Mouse (Mus musculus) adrenal gland, adult 8-10 months (tissue): ENCODE measurements around the gene Kifc5b. TPM values are rescaled to one million over a fixed set of nuclear protein-coding genes. Genes with fewer than 3 reads are reported as not detected.
"Not testable (repeated sequence)": the region's sequence is repeated elsewhere in the genome, so short reads cannot be mapped to it uniquely, and the experiment has no call there.

ENCODE experiments used
- DNase-seq: peaks from one replicate; pipeline ENCODE4 v3.0.0; 2022
- total RNA-seq, 4 experiments: library from RNA; stranded (reverse); gene quantifications; 2 replicates each; pipeline ENCODE4 v1.2.4; 2022

Kifc5b gene
- total RNA-seq, 4 experiments from 2014 or later, result 1.0 to 3.2 (median 1.6) TPM

DNA sequence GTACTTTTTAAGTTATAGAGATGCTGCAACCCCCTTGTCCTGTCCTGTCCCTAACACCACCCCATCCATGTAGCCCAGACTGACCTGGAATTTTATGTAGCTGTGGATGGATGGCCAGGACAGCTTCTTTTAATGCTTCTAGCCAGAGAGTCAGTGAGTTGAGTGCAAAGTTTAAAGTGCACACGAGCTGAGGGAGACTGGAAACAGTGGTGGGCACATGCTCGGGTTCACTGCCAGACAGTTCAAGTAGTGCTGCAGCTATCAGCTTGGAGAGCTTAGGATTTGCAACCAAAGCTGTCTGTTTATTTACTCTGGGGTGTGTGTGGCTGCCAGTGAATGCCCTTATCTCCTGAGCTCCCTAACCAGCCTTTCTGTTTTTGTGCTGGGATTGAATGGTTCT lies 2.6 kb downstream of the Kifc5b start:
- DNase-seq, result not testable (repeated sequence)

- DNase-seq, result not testable (repeated sequence)
These were observed 5.5 kb downstream of the Kifc5b start for GRCm38 (mm10) chr17:26922368-26922767.

DNA sequence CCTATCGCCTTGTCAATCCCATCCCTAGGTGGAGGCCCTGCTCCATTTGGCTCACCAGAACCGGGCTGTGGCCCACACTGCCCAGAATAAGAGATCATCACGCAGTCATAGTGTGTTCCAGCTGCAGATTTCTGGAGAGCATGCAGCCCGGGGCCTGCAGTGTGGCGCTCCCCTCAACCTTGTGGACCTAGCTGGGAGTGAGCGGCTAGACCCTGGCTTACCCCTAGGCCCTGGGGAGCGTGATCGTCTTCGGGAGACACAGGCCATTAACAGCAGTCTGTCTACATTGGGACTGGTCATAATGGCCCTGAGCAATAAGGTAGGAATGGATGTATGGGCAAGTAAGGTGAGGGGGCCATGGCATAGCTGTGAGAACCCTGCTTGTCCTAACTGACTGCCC lies 8.5 kb downstream of the Kifc5b start:
- not testable (repeated sequence) for DNase-seq

DNA sequence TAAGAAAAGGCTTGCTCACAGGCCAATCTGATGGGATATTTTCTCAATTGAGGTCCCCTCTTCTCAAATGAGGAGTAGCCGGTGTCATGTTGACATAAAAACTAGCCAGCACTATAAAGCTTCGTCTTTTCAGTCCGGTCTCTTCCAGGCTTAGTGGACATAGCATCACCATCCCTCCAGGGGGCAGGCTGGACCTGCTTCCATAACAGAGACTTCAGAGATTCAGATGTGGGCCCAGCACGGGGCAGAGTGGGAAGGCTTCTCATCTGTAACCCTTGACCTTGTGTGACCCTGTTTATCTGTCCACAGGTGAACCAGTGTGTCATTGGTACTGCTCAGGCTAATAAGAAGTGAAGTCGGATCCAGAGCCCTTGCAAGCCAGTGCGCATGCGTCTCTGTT lies 14.9 kb downstream of the Kifc5b start:
- DNase-seq, result not testable (repeated sequence)

GRCm38 (mm10) chr17:26932839-26933398 lies 16.0 kb downstream of the Kifc5b start, which contains the start of gene Phf1:
Gene Phf1 (plus strand): TSS chr17:26933052.
- DNase-seq, result peak; percentile 95

- DNase-seq, result no peak
These were observed 16.5 kb downstream of the Kifc5b start for GRCm38 (mm10) chr17:26933419-26933818.

GRCm38 (mm10) chr17:26933885-26934827 lies 17.3 kb downstream of the Kifc5b start:
- DNase-seq, result no peak

GRCm38 (mm10) chr17:26935027-26935426 lies 18.1 kb downstream of the Kifc5b start:
- no peak for DNase-seq

DNA sequence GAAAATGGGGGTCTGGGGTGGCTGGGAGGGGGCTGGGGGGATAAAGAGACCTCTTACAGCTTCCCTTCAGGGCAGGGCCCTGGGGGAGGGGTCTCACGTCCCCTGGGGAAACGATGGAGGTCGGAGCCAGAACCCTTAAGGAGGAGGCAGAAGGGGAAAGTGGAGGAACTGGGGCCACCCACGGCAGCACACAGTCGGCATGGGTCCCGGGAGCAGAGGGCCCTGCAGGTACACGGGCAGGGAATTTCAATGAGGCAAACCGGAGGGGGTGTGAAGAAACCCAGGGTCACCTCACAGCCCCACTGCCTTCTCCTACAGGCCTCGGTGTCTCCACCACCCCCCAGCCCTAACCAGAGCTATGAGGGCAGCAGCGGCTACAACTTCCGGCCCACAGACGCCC lies 19.6 kb downstream of the Kifc5b start:
- DNase-seq, result no peak

DNA sequence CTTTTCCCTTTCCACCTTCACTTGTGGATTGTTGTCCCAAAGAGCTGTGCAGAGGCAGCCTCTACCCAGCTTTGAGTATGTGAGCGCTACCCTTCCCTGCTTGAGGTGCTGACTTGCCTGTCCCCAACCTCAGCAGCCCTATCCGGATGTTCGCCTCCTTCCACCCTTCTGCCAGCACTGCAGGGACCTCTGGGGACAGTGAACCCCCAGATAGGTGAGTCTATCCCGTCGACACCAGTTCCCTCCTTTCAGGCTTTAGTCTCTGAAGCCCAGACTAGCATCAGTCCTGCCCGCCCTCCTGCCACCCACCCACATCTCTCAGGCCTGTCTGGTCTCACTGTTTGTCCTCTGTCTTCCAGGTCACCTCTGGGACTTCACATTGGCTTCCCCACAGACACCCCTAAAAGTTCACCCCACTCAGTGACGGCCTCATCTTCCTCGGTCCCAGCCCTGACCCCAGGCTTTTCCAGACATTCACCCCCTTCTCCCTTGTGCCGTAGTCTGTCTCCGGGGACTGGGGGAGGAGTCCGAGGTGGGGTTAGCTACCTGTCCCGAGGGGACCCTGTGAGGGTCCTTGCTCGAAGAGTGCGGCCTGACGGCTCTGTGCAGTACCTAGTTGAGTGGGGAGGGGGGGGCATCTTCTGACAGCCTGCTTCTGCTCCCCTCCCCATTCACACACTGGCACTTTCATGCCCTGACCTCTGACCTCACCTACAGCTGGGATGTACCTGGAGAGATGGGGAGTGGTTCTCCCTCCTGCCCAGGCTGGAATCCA lies 20.2 kb downstream of the Kifc5b start:
- DNase-seq, result no peak

DNA sequence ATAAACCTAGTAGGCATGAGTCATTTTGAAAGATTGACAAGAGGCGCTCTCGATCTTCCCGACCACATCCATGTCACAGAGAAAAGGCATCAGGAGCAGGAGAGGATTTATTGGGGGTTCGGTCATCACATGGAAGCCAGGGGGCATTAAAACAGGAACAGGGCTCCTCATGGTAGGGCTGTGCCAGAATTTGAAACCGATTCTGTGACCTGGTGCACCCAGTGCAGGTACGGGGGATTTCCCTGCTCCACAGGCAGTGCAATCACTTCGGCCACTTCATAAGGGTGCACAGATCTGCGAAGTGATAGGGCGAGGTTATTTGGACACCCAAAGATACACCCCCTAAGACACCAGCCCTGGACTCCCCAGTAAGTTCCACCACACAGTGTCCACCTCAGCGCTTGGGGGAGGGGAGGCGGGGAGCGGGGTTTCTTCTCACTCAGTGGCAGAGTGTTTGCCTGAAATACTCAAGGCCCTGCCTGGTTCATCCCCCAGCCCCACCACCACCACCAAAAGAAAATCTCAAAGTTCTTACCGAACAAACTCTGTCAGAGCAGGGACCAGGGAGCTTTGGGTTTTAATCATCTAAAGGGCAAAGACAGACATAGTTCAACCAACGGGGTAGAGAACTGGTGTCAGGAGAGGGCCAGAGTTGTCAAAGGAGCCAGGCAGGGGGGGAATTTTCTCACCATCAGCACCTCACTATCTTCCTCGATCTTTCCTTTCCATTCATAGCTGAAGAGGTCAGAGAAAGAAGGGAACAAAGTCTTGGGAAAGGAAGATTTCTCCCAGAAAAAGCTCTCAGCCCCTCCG lies 21.2 kb downstream of the Kifc5b start:
- no peak for DNase-seq

DNA sequence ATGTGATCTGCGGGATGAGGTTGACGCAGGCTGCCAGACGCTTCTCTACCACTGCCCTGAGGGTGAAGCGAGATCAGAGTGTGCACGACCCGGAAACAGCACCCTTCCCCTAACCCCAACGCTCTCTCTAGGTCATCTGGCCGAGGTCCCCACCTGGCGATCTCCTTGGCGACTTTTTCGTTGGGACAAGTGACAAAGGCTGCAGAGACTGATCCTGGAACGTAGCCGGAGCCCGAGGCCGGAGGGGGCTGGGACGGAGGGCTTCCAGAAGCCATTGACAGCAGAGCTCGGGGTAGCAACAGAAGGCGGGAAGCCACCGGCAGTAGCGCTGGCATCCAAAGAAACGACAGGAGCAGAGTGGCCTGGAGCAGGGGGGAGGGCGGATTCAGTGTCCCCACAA lies 21.8 kb downstream of the Kifc5b start:
- no peak for DNase-seq

DNA sequence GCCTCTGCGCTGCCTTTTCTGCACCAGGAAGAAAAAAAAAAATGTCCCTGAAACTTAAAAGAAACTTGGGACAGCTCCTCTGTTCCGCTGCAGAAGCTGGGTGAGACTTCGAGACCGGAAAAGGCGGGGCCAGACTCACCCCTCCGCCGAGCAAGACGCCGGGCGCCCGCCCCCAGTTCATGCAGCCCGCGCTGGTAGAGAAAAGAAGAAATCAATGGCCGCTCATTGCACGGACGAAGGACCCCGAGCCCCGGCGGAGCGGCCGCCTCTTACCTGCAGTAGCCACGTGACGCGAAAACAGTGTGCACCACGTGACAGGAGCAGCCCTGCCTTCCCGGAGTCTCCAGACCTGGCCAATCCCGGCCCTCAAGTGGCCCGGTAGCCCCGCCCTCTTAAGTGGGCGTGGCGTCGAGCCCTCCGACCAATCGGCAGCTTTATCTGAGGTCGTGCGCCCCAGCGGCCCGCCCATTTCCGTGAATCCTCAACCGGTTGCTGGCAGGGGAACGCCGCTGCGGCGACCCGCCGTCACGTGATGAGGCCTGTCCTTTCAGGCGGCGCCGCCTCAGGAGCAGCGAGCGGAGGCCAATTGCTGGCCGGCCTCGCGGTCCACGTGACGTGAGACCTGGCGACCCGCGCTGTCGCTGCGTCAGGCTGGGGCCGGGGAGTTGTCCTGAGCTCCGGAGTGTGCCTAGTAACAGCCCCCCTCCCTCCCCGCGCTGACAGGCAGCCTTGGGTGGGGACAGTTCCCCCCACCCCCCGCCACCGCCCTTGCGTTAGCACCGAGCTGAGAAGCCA lies 22.5 kb downstream of the Kifc5b start, which contains the start of gene Cuta:
Gene Cuta (minus strand): TSS at position 392 of the 795 bp plus-strand sequence.
- peak; percentile 100 for DNase-seq

- DNase-seq, result no peak
These were observed 23.0 kb downstream of the Kifc5b start for GRCm38 (mm10) chr17:26939973-26940300.

- DNase-seq, result no peak
These were observed 24.3 kb downstream of the Kifc5b start, which contains the start of gene Syngap1 for GRCm38 (mm10) chr17:26941031-26941789. Gene Syngap1 (plus strand): TSS chr17:26941253.

GRCm38 (mm10) chr17:26941841-26942570 lies 25.1 kb downstream of the Kifc5b start:
- no peak for DNase-seq

- no peak for DNase-seq
These were observed 29.1 kb downstream of the Kifc5b start for GRCm38 (mm10) chr17:26945824-26946495.

GRCm38 (mm10) chr17:26946567-26946966 lies 29.7 kb downstream of the Kifc5b start:
- peak; percentile 80 for DNase-seq
